Mouse (Mus musculus): ENCODE data around the gene Dll4. TPM values are rescaled to one million over a fixed set of nuclear protein-coding genes. Genes with fewer than 3 reads are reported as not detected.

Dll4 gene
- polyA plus RNA-seq, 1 experiment: 9.0 TPM

DNA sequence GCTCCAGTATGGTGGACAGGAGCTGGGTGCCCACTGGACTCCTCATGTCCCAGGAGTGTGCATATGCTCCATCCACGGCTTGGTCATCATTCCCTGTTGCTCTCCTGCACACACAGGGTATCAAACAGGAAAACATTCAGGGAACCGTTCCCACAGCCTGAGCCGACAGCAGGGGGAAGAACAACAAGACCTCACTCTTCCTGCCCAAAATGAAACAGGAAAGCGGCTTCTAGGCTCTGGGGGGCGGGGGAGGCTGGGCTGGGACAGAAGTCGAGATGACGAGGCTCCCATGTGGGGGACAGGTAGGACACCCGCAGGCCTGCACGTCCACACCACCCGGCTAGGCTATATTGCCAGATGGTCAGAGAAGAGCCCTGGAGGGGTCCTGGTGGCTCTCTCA is 10.9 kb downstream of the Dll4 start:
- DNase-seq (ENCODE audit: low read depth): no peak
- TF ChIP-seq CTCF (IDR thresholded peaks at IDR 0.05; ENCODE audit: borderline replicate concordance, extremely low read depth, insufficient read depth, insufficient read length): no peak
- TF ChIP-seq POLR2A (IDR thresholded peaks at IDR 0.05; ENCODE audit: borderline replicate concordance, extremely low read depth, insufficient read depth, insufficient read length, poor library complexity, severe bottlenecking): no peak

DNA sequence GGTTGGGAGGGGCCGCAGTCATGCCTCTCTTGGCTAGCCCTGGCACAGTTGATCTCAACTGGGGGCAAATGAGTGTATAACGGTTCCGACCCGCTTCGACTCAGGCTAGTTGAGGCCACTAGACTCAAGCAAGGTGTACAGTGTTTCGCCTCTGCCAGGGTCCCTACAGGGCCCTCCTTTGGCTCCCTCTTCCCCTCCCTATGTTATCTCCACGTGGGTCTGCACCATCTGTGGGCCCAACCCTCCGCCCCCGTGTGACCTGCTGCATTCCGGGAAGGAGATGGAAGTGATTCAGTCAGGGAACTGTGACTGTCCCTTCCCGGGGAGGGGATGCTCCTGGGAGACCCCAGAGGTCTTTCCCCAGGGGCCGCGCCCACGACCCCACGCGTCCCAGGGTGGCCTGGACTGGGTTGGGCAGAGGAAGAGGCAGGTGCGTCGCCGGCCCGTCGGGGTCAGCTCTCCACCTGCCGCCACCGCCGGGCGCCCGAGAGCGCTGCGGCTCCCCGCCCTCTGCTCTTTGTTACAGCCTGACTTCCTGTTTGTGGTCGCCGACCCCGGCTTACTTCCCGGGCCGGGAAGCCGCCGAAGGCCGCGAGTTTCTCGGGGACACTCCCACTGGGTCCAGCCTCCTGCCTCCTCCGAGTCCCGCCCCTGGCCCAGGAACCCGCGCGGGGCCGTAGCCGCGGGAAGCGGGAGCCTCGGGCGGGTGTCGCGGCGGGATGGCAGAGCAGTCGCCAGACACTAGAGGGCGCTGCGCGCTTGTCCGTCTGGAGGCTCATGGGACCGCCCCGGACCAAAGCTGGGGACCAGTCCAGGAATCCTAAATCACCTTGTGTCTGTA is 12.1 kb downstream of the Dll4 start:
- peak; percentile 88 for DNase-seq (ENCODE audit: low read depth)
- peak; percentile 53; the same call in 1 of the 2 replicates for TF ChIP-seq POLR2A (IDR thresholded peaks at IDR 0.05; ENCODE audit: borderline replicate concordance, extremely low read depth, insufficient read depth, insufficient read length, poor library complexity, severe bottlenecking)
- TF ChIP-seq CTCF (IDR thresholded peaks at IDR 0.05; ENCODE audit: borderline replicate concordance, extremely low read depth, insufficient read depth, insufficient read length): peak; percentile 93

DNA sequence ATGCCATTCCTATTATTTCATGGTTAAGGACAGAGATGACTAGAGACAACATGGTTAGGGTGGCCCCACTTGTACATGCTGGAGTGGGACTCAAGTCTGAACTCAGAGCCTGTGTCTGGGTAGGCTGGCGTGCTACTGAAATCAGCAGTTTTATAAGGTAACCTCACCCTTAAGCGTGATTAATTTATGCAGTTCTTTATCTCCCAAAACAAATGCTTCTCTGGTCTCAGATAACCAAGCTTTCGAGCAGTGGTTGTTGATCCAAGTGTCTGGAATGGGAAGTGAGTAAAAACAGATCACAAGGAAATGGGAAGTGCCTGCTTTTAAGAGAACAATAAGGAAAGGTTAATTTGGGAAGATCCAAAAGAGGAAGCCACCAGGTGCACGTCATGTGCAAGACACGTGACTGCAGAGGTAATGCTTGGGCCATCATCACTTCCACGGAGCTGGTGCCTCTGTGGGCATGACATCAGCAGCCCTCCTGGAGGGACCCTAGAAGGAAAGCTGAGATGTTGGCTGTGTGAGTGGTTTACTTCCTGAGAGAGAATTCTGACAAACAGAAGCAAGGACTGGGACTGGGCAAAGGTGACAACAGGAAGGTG is 19.1 kb downstream of the Dll4 start:
- DNase-seq (ENCODE audit: low read depth): no peak

DNA sequence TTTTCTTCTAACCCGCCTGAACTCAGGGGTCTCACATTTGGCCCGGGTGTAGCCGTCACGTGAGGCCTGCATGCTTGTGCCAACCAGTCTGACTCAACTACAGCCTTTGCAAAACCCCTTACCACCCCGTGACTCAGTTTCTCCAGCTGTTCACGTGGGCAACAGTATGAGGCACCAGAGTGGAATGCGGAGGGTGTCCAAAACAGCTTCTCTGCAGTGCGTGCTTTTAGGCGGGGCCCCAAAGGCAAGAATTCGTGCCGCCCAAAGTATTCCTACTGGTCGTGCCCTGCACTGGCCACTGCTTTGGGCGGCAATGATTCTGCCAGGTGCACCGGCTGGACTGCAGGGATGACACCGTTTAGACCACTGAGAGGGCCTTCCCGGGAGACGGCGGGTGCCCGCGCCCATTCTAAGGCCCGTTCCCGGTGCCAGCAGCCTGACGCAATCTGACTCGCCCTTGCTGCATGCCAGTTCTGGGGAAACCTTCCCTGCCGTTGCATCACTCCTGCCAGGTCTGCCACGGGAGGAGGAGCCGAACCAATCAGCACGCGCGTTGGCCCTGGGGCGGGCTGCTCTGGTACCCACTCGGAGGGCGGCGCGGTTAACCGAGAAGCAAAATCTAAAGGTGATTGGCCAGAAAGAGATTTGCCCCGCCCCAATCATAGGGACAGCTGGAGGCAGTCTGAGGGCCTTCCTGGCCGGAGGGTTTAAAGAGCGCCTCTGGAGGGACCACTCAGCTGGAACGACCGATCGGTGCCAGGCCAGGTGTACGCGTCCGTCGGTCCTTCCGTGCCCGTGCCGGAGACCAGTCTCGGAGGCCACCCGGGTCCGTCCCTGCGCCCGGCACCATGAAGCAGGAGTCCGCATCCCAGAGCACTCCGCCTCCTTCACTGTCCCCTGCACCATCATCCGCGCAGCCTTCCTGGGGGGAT is 25.2 kb downstream of the Dll4 start, which contains the start of gene Chac1:
Gene Chac1 (plus strand): TSS at position 675 of the 932 bp plus-strand sequence.
- TF ChIP-seq CTCF (IDR thresholded peaks at IDR 0.05; ENCODE audit: borderline replicate concordance, extremely low read depth, insufficient read depth, insufficient read length) (no peak), POLR2A (IDR thresholded peaks at IDR 0.05; ENCODE audit: borderline replicate concordance, extremely low read depth, insufficient read depth, insufficient read length, poor library complexity, severe bottlenecking) (0 out of 2 replicates have a peak, but pooled peaks have one; percentile 4)
- DNase-seq (ENCODE audit: low read depth): peak; percentile 95

More for the DNA sequence above, 19.1 kb downstream of the Dll4 start:
- no peak for TF ChIP-seq POLR2A (IDR thresholded peaks at IDR 0.05; ENCODE audit: borderline replicate concordance, extremely low read depth, insufficient read depth, insufficient read length, poor library complexity, severe bottlenecking)
- no peak for TF ChIP-seq CTCF (IDR thresholded peaks at IDR 0.05; ENCODE audit: borderline replicate concordance, extremely low read depth, insufficient read depth, insufficient read length)

DNA sequence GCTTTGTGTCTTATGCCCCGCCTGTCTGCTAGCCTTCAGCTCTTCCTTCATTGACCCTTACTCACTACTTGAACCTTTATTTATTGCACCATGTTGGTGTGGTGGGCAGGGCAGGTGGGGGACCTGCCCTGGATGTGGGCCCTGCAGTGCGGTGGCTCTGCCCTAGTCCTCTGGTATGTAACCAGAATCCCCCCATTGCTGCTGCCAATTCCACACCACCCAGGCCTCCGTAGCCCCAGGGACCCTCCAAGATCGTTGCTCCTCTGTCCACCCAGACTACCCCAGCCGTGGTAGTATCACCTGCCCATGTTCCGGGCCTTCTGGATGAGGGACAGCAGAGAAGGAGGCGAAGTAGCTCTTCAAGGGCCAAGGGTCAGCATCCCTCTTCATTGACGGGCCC is 28.1 kb downstream of the Dll4 start:
- no peak for DNase-seq (ENCODE audit: low read depth)
- TF ChIP-seq CTCF (IDR thresholded peaks at IDR 0.05; ENCODE audit: borderline replicate concordance, extremely low read depth, insufficient read depth, insufficient read length) (no peak), POLR2A (IDR thresholded peaks at IDR 0.05; ENCODE audit: borderline replicate concordance, extremely low read depth, insufficient read depth, insufficient read length, poor library complexity, severe bottlenecking) (no peak)

DNA sequence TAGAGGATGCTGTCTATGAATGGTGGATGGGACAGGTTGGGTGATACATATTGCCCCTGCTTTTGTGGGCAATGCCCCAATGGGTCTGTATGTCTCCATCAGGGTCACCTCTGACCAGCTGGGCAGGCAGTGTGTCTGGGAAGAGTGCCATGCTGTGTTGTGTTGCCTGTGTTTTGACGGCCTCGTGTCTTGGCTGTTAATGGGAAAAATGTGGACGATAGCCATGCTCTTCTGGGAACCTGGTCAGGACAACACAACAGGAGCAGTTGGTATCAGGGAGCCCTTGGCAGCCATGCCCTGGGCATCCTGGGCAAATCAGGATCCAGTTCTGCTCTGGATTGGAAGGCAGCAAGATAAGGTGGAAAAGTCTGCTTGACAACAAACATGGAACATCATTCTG is 29.5 kb downstream of the Dll4 start:
- no peak for DNase-seq (ENCODE audit: low read depth)
- TF ChIP-seq POLR2A (IDR thresholded peaks at IDR 0.05; ENCODE audit: borderline replicate concordance, extremely low read depth, insufficient read depth, insufficient read length, poor library complexity, severe bottlenecking) (no peak), CTCF (IDR thresholded peaks at IDR 0.05; ENCODE audit: borderline replicate concordance, extremely low read depth, insufficient read depth, insufficient read length) (no peak)

DNA sequence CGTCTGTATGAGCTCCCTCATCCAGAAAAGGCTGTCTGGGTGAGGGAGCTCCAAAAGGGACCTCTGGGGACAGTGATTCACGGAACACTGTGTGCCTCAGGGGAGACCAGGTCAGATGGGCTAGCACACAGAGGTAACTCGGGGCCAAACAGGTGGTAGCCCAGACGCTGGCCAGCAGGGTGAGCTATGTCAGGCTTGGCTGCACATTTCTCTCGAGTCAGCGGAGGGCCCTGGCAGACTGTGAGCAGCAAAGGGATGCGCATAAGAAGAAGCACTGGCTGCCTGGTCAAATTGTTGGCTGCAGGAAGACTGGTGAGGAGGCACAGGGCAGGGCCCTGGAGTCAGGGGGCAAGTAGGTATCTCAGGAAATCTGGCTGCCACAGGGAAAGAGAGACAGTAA is 30.1 kb downstream of the Dll4 start:
- DNase-seq (ENCODE audit: low read depth): no peak
- TF ChIP-seq POLR2A (IDR thresholded peaks at IDR 0.05; ENCODE audit: borderline replicate concordance, extremely low read depth, insufficient read depth, insufficient read length, poor library complexity, severe bottlenecking): no peak
- TF ChIP-seq CTCF (IDR thresholded peaks at IDR 0.05; ENCODE audit: borderline replicate concordance, extremely low read depth, insufficient read depth, insufficient read length): no peak

DNA sequence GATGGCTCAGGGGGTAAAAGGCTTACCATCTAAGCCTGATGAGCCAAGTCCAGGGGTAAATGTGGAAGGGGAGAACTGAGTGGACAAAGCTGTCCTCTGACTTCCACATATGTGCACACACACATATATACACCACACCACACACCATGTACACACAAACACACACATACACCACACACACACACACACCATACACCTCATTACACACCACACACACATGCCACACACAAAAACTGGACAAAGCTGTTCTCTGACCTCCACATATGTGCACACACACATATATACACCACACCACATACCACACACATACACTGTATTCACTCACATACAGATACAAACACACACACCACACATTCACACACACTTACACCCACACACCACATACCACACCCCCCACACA is 30.7 kb downstream of the Dll4 start:
- no peak for TF ChIP-seq CTCF (IDR thresholded peaks at IDR 0.05; ENCODE audit: borderline replicate concordance, extremely low read depth, insufficient read depth, insufficient read length)
- DNase-seq (ENCODE audit: low read depth): no peak

DNA sequence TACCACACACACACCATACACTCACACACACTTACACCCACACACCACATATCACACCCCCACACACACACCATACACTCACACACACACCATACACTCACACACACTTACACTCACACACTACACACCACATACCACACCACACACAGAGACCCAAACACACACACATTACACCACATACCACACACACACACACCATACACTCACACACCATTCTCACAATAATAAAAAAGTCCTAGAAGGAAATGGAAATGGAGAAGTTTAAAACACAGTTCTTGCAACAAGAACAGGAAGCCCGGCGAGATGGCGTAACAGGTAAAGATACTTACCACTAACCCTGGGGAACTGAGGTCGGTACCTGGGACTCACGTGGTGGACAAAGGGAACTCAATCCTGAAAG is 31.2 kb downstream of the Dll4 start:
- DNase-seq (ENCODE audit: low read depth): no peak
- TF ChIP-seq POLR2A (IDR thresholded peaks at IDR 0.05; ENCODE audit: borderline replicate concordance, extremely low read depth, insufficient read depth, insufficient read length, poor library complexity, severe bottlenecking): no peak

DNA sequence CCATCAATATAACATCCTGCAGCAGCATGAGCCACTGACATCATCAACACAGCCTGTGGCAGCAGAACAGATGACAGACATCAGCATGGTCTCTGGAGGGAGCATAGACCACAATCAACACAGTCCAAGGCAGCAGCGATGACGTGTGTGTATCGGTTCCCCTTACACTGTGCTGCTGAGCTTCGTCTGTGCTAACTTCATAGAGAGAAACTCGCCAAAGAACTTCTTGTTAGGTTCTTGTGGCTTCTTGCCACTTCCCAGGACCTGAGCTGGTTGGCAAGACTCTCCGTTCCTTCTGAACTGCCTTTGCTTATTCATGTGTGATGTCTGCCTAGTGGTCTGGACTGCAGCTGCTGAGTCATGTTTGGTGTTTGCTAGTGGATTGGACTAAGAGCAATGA is 32.7 kb downstream of the Dll4 start:
- TF ChIP-seq POLR2A (IDR thresholded peaks at IDR 0.05; ENCODE audit: borderline replicate concordance, extremely low read depth, insufficient read depth, insufficient read length, poor library complexity, severe bottlenecking) (no peak), CTCF (IDR thresholded peaks at IDR 0.05; ENCODE audit: borderline replicate concordance, extremely low read depth, insufficient read depth, insufficient read length) (no peak)
- DNase-seq (ENCODE audit: low read depth): no peak

DNA sequence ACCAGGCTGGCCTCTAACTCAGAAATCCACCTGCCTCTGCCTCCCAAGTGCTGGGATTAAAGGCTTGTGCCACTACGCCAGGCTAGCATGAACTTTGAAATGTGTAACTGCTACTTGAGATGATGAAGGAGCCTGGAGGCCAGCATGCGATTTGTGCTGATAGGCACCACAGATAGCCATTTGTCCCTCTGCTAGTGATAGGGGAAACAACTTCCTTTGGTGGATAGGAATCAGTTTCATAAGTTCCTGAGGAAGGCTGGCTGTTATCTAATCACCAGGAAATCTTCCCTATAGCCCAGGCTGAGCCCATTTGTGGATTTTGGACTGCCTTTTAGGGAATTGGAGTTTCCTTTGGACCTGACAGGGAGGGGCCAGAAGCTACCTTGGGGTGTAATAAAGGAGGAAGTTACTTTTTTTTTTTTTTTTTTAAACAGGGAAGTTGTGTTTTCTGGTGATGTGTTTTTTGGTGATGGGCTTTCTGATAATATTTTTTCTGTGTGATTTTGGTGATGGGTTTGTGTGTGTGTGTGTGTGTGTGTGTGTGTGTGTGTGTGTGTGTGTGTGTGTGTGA is 34.2 kb downstream of the Dll4 start:
- DNase-seq (ENCODE audit: low read depth): no peak
- TF ChIP-seq POLR2A (IDR thresholded peaks at IDR 0.05; ENCODE audit: borderline replicate concordance, extremely low read depth, insufficient read depth, insufficient read length, poor library complexity, severe bottlenecking) (no peak), CTCF (IDR thresholded peaks at IDR 0.05; ENCODE audit: borderline replicate concordance, extremely low read depth, insufficient read depth, insufficient read length) (no peak)

Measured in brain, embryonic 14.5 days (tissue).